Mouse (Mus musculus) MEL (cell line): Measurements from ENCODE around the gene Arf6. TPM values are rescaled to one million over a fixed set of nuclear protein-coding genes. Genes with fewer than 3 reads are reported as not detected.

ENCODE experiments used
- DNase-seq: peaks from one replicate; pipeline ENCODE4 v3.0.0; 2011; ENCODE audit warnings: low read depth, low spot score
- H3K27ac ChIP-seq: 2 replicates; pipeline ENCODE4 v1.5.1; 2012; ENCODE audit warnings: low read depth, mild to moderate bottlenecking, control low read depth, low read length, moderate library complexity; ENCODE audit not compliant: control insufficient read depth
- H3K27me3 ChIP-seq, 2 experiments: fragments of 150-350 bp in 1 of 2; sonication (generic) in 1 of 2; 2 replicates each; pipeline ENCODE4 v1.6.1; 2012; ENCODE audit warnings: low read length in 2 of 2, mild to moderate bottlenecking in 2 of 2, improper control_type of control experiment in 1 of 2, moderate library complexity in 1 of 2; ENCODE audit not compliant: insufficient read depth in 2 of 2, control insufficient read depth in 1 of 2
- H3K36me3 ChIP-seq, 2 experiments: 2 replicates each; pipeline ENCODE4 v1.6.1; 2012 to 2014; ENCODE audit warnings: low read length in 2 of 2, improper control_type of control experiment in 1 of 2, inconsistent platforms in 1 of 2, mild to moderate bottlenecking in 1 of 2; ENCODE audit not compliant: insufficient read depth in 2 of 2, control insufficient read depth in 1 of 2
- H3K4me1 ChIP-seq, 2 experiments: fragments of 150-350 bp in 1 of 2; sonication (generic) in 1 of 2; 2 replicates each; pipeline ENCODE4 v1.6.1; 2012; ENCODE audit warnings: low read length in 2 of 2, improper control_type of control experiment in 1 of 2, mild to moderate bottlenecking in 1 of 2; ENCODE audit not compliant: insufficient read depth in 2 of 2, control insufficient read depth in 1 of 2
- H3K4me3 ChIP-seq, 2 experiments: fragments of 150-350 bp in 1 of 2; sonication (generic) in 1 of 2; 2 replicates each; pipeline ENCODE4 v1.5.1; 2012; ENCODE audit warnings: low read depth in 2 of 2, low read length in 2 of 2, mild to moderate bottlenecking in 2 of 2, moderate library complexity in 2 of 2, control low read depth in 1 of 2, improper control_type of control experiment in 1 of 2; ENCODE audit not compliant: control insufficient read depth in 1 of 2, insufficient read depth in 1 of 2
- H3K79me2 ChIP-seq: 2 replicates; pipeline ENCODE4 v1.6.1; 2012; ENCODE audit warnings: mild to moderate bottlenecking, low read length, moderate library complexity; ENCODE audit not compliant: control insufficient read depth, poor library complexity, insufficient read depth
- H3K9ac ChIP-seq: 2 replicates; pipeline ENCODE4 v1.6.1; 2012; ENCODE audit warnings: low read depth, mild to moderate bottlenecking, control low read depth, low read length, moderate library complexity; ENCODE audit not compliant: control insufficient read depth, poor library complexity, severe bottlenecking
- H3K9me3 ChIP-seq: fragments of 150-350 bp; sonication (generic); replicated peaks from 2 replicates; pipeline ENCODE4 v1.6.1; 2012; ENCODE audit warnings: mild to moderate bottlenecking, low read length, improper control_type of control experiment, moderate library complexity; ENCODE audit not compliant: insufficient read depth
- CHD2 ChIP-seq: IDR thresholded peaks from 2 replicates; pipeline ENCODE4 v1.6.1; 2011; ENCODE audit warnings: low read length, improper control_type of control experiment
- CTCF ChIP-seq, 3 experiments: IDR thresholded peaks in 2 of 3; conservative IDR thresholded peaks in 1 of 3; 2 replicates each; pipeline ENCODE4 v1.5.1; 2011 to 2012; ENCODE audit warnings: low read length in 3 of 3, low read depth in 2 of 3, mild to moderate bottlenecking in 2 of 3, improper control_type of control experiment in 1 of 3, inconsistent platforms in 1 of 3, mixed read lengths in 1 of 3, moderate library complexity in 1 of 3; ENCODE audit not compliant: control insufficient read depth in 1 of 3, insufficient read depth in 1 of 3, poor library complexity in 1 of 3, severe bottlenecking in 1 of 3
- EP300 ChIP-seq, 2 experiments: IDR thresholded peaks; 2 replicates each; pipeline ENCODE4 v1.6.1; 2011; ENCODE audit warnings: improper control_type of control experiment in 2 of 2, low read length in 2 of 2, low read depth in 1 of 2, mild to moderate bottlenecking in 1 of 2
- GATA1 ChIP-seq: IDR thresholded peaks from 2 replicates; pipeline ENCODE4 v1.6.1; 2011; ENCODE audit warnings: low read depth, low read length, improper control_type of control experiment
- JUND ChIP-seq: IDR thresholded peaks from 2 replicates; pipeline ENCODE4 v1.6.1; 2011; ENCODE audit warnings: low read depth, mild to moderate bottlenecking, improper control_type of control experiment, low read length
- KAT2A ChIP-seq: conservative IDR thresholded peaks from 2 replicates; pipeline ENCODE4 v1.6.1; 2012; ENCODE audit warnings: low read depth, low read length, improper control_type of control experiment, inconsistent platforms
- MAX ChIP-seq: IDR thresholded peaks from 2 replicates; pipeline ENCODE4 v1.6.1; 2011; ENCODE audit warnings: low read length, improper control_type of control experiment
- MAZ ChIP-seq: IDR thresholded peaks from 2 replicates; pipeline ENCODE4 v1.6.1; 2012; ENCODE audit warnings: low read depth, mild to moderate bottlenecking, inconsistent platforms, low read length, improper control_type of control experiment
- MEF2A ChIP-seq: IDR thresholded peaks from 2 replicates; pipeline ENCODE4 v1.6.1; 2014; ENCODE audit warnings: low read depth, mild to moderate bottlenecking, inconsistent platforms, low read length, improper control_type of control experiment; ENCODE audit not compliant: poor library complexity, insufficient replicate concordance, severe bottlenecking; ENCODE audit errors: extremely low read depth
- MYB ChIP-seq: IDR thresholded peaks from 2 replicates; pipeline ENCODE4 v1.6.1; 2011; ENCODE audit warnings: mild to moderate bottlenecking, low read depth, low read length, improper control_type of control experiment
- MYC ChIP-seq: IDR thresholded peaks from 2 replicates; pipeline ENCODE4 v1.6.1; 2011; ENCODE audit warnings: low read depth, mild to moderate bottlenecking, low read length, improper control_type of control experiment, moderate library complexity
- NELFE ChIP-seq: IDR thresholded peaks from 2 replicates; pipeline ENCODE4 v1.6.1; 2011; ENCODE audit warnings: low read depth, low read length, improper control_type of control experiment
- POLR2A ChIP-seq, 2 experiments: IDR thresholded peaks; 2 replicates each; pipeline ENCODE4 v1.6.1; 2011 to 2012; ENCODE audit warnings: low read length in 2 of 2, mild to moderate bottlenecking in 2 of 2, control low read depth in 1 of 2, improper control_type of control experiment in 1 of 2, low read depth in 1 of 2, moderate library complexity in 1 of 2; ENCODE audit not compliant: control insufficient read depth in 1 of 2, insufficient read depth in 1 of 2, poor library complexity in 1 of 2
- POLR2AphosphoS2 ChIP-seq: IDR thresholded peaks from 2 replicates; pipeline ENCODE4 v1.6.1; 2011; ENCODE audit warnings: low read length, improper control_type of control experiment
- POLR2AphosphoS5 ChIP-seq: IDR thresholded peaks from 2 replicates; pipeline ENCODE4 v1.6.1; 2012; ENCODE audit warnings: low read depth, borderline replicate concordance, mild to moderate bottlenecking, inconsistent platforms, low read length, moderate library complexity, mixed read lengths
- RCOR1 ChIP-seq: IDR thresholded peaks from 2 replicates; pipeline ENCODE4 v1.6.1; 2012; ENCODE audit warnings: low read depth, mild to moderate bottlenecking, inconsistent platforms, low read length, improper control_type of control experiment
- SIN3A ChIP-seq: IDR thresholded peaks from 2 replicates; pipeline ENCODE4 v1.6.1; 2012; ENCODE audit warnings: low read length, improper control_type of control experiment, inconsistent platforms
- SMC3 ChIP-seq: IDR thresholded peaks from 2 replicates; pipeline ENCODE4 v1.6.1; 2011; ENCODE audit warnings: low read depth, low read length, improper control_type of control experiment
- TBP ChIP-seq: IDR thresholded peaks from 2 replicates; pipeline ENCODE4 v1.8.0; 2011; ENCODE audit warnings: low read depth, low read length, improper control_type of control experiment
- TCF12 ChIP-seq: IDR thresholded peaks from 2 replicates; pipeline ENCODE4 v1.6.1; 2014; ENCODE audit warnings: low read depth, mild to moderate bottlenecking, inconsistent platforms, low read length, improper control_type of control experiment, moderate library complexity
- USF1 ChIP-seq: IDR thresholded peaks from 2 replicates; pipeline ENCODE4 v1.6.1; 2014; ENCODE audit warnings: low read depth, mild to moderate bottlenecking, inconsistent platforms, low read length, improper control_type of control experiment, moderate library complexity
- USF2 ChIP-seq, 2 experiments: IDR thresholded peaks; 2 replicates each; pipeline ENCODE4 v1.6.1; 2011 to 2012; ENCODE audit warnings: improper control_type of control experiment in 2 of 2, low read length in 2 of 2, borderline replicate concordance in 1 of 2, inconsistent platforms in 1 of 2, low read depth in 1 of 2, mild to moderate bottlenecking in 1 of 2; ENCODE audit not compliant: insufficient read depth in 1 of 2
- ZNF384 ChIP-seq: IDR thresholded peaks from 2 replicates; pipeline ENCODE4 v1.6.1; 2012; ENCODE audit warnings: low read depth, mild to moderate bottlenecking, inconsistent platforms, low read length, improper control_type of control experiment
- polyA plus RNA-seq, 2 experiments: library from polyadenylated mRNA; stranded (reverse) in 1 of 2; unstranded in 1 of 2; fragments of >175 nt in 1 of 2; fragments of >200 nt in 1 of 2; gene quantifications; 2 replicates each; pipeline versions ENCODE4 v1.2.1 to v1.2.4; 2012; ENCODE audit warnings: low replicate concordance in 2 of 2, low read depth in 1 of 2; ENCODE audit not compliant: insufficient read length in 2 of 2, insufficient read depth in 1 of 2, missing spikeins in 1 of 2
- total RNA-seq: library from RNA; depleted of rRNA; stranded (reverse); fragments of 300-350 nt; gene quantifications from 2 replicates; pipeline ENCODE4 v1.2.3, GENCODE M21; 2012

The Arf6 gene
- total and polyA plus RNA-seq, 3 experiments: 140 to 192 (median 181) TPM

DNA sequence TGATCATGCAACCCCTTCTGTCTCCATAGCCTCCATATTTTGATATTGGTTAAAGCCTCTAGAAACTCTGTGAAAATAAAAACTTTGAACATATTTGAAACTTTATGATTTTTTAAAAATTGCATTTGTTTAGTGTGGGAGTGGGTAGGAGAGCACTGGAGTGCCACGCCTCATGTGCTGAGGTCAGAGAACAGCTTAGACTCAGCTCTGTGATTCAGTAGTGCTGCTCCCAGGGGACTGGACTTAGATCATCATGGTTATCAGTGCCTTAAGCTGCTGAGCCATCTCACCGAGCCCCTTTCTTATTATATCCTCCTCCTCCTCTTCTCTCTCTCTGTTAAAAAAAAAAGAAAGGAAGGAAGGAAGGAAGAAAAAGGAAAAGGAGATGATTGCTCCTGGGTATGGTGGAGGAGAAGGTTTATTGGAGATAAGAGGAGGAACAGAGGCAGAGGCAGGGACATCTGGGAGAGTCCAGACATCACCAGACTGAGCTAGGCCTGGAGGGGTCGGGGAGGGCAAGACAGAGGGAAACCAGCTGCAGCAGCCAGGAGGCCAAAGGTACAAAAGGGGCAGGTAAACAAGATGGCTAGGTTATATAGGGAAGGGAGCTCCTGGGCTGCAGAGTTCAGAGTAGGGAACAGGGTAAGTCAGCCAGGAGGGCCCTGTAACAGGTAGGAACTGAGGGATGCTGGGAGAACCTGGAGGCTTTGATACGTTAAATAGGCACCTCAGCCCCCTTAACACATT lies 43.0 kb downstream of the Arf6 start:
- Histone ChIP-seq H3K4me1 (no peaks in the 10 kb centered on the region), H3K27me3 (peaks cover 0 to 2% of the 10 kb centered on the region in 2 experiments; a peak in 1 of 4 replicates), H3K4me3 (no peak overlapping the region), H3K9me3 (no peaks in the 10 kb centered on the region), H3K9ac (no peak overlapping the region), H3K36me3 (no peaks in the 10 kb centered on the region), H3K27ac (no peak overlapping the region), H3K79me2 (no peaks in the 10 kb centered on the region)
- TF ChIP-seq SIN3A: no peak
- no peak for DNase-seq

DNA sequence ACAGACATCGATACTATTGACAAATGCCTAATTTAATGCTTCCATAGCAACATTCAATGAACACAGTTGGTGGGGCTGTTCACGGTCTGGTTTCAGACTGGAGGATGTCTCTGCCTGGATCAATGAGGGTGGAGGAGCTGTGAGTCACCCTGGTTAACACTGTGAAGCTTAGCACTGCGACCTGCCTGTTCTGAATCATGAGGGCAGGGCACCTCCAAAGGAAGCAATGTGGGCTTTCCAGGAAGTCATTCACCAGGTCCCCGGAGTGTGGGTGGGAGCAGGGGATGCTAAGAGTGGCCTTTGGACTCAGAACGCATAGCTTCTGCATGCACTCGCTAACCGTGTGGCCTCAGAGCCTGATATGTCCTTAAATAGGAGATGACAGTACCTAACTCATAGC lies 44.8 kb downstream of the Arf6 start:
- Histone ChIP-seq H3K4me3 (no peak overlapping the region), H3K9ac (no peak overlapping the region)

DNA sequence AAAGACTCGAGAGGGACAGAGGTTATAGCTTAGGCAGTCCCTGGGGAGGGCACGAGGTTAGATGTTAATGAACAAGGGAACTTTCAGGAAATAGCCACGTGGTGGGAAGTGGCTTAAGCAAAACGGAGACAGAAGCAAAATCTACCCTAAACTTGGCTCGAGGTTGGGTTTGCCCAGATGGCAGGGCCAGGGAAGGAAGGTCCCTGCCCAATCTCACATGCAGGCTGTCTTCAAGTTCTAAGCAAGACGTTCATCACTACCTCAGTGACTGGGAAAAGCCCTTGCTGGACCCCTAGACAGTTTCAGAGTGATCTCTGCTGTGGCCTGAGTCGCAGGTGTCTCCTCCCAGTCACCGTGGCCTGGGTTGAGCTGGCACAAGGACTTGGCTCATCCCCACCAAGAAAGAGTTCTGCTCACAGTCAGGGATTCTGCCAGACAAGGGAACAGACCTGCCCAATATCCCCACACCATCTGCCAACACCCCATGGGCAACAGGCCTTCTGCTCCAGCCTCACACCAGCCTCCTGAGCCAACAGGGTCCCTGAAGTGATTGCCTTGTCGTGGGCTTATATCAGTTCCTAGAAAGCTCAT lies 45.8 kb downstream of the Arf6 start:
- Histone ChIP-seq H3K4me1 (no peaks in the 10 kb centered on the region), H3K27ac (no peak overlapping the region), H3K9ac (no peak overlapping the region), H3K79me2 (no peaks in the 10 kb centered on the region), H3K36me3 (no peaks in the 10 kb centered on the region), H3K9me3 (no peaks in the 10 kb centered on the region), H3K27me3 (peaks cover 0 to 2% of the 10 kb centered on the region in 2 experiments; a peak in 1 of 4 replicates), H3K4me3 (no peak overlapping the region)
- TF ChIP-seq RCOR1 (no peak), MAX (no peak), MYC (no peak), USF2 (IDR thresholded peaks at IDR 0.05; ENCODE audit: borderline replicate concordance in 1 of 2, insufficient read depth in 1 of 2, low read depth in 1 of 2, low read length in 2 of 2) (no peak), KAT2A (no peak), MAZ (no peak), POLR2AphosphoS2 (no peak), POLR2A (IDR thresholded peaks at IDR 0.05; ENCODE audit: control insufficient read depth in 1 of 2, insufficient read depth in 1 of 2, low read depth in 1 of 2, low read length in 2 of 2, poor library complexity in 1 of 2) (no peak), USF1 (no peak), EP300 (IDR thresholded peaks at IDR 0.05; ENCODE audit: low read depth in 1 of 2, low read length in 2 of 2) (no peak), POLR2AphosphoS5 (no peak), CTCF (IDR thresholded peaks at IDR 0.05 in 2 of 3, conservative IDR thresholded peaks at IDR 0.05 in 1 of 3; ENCODE audit: control insufficient read depth in 1 of 3, insufficient read depth in 1 of 3, low read depth in 2 of 3, low read length in 3 of 3, poor library complexity in 1 of 3, severe bottlenecking in 1 of 3) (no peak), JUND (no peak), TBP (no peak), MYB (no peak), CHD2 (no peak), TCF12 (no peak), ZNF384 (no peak), SMC3 (no peak)
- no peak for DNase-seq

More for the DNA sequence above, 44.8 kb downstream of the Arf6 start:
- H3K9me3 ChIP-seq: no peaks in the 10 kb centered on the region
- no peak for TF ChIP-seq GATA1
- no peak for TF ChIP-seq ZNF384
- TF ChIP-seq NELFE: no peak
- TF ChIP-seq MEF2A: no peak
- no peak for TF ChIP-seq CTCF (IDR thresholded peaks at IDR 0.05 in 2 of 3, conservative IDR thresholded peaks at IDR 0.05 in 1 of 3; ENCODE audit: control insufficient read depth in 1 of 3, insufficient read depth in 1 of 3, low read depth in 2 of 3, low read length in 3 of 3, poor library complexity in 1 of 3, severe bottlenecking in 1 of 3)
- H3K36me3 ChIP-seq: no peaks in the 10 kb centered on the region
- no peaks in the 10 kb centered on the region for H3K79me2 ChIP-seq
- peaks cover 0 to under 1% of the 10 kb centered on the region in 2 experiments; a peak in 1 of 4 replicates for H3K27me3 ChIP-seq
- H3K27ac ChIP-seq: no peak overlapping the region
- no peak for DNase-seq
- H3K4me1 ChIP-seq: no peaks in the 10 kb centered on the region
